In the genomic region with DNA sequence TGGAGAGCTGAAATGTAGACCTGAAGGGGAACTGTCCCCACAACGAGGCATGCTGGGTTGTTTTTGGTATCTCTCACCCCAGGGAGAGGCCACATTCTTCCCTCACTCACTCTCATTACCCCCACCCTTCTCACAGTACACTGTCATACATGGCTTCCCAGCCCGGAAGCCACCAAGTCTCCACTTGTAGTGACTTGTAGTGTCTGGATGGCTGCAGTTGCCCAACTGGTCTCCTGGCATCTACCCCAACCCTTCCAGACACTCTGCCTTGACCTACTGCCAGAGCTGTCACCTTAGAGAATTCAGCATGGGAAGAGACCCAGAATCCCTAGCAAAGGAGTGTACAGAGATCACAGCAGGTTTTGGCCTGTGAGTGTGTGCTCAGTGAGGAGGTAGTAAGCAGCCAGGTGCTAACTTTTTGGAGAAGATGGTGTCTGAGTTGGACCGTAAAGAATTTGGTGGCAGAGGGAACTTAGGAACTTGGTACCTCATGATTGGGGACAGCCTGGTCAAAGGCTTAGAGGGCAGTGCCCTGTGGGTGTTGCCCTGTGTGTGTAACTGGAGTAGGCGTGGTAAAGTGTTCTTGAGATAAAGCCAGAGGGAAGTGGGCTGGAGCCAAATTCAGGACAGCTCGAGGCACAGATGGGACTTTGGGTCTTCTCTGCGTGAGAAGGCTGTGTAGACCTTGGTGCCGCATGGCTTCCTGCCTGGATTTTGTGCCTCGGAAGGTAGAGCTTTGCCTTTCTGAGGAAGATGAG, we compare ENCODE assay signal across 13 mouse cellular contexts. TPM values are rescaled to one million over a fixed set of nuclear protein-coding genes. Genes with fewer than 3 reads are reported as not detected.
DNase-seq lines count a peak whose midpoint lies in the region; ATAC-seq and TF ChIP-seq lines count a peak whose summit lies in the region.
"Had no signal": no experiment of that assay in that cellular context is flagged by ENCODE, and none has a peak within 500 bp of the region (broad histone marks: within the 10 kb centered on the region; RNA-seq: fewer than 3 reads in every experiment).

No protein-coding gene starts in this region.

- TF ChIP-seq CTCF in gastrocnemius, adult 2 months (IDR thresholded peaks at IDR 0.05), result no peak
- no peak for TF ChIP-seq CTCF in lung, adult 2 months (IDR thresholded peaks at IDR 0.05; ENCODE audit: insufficient read depth, low read length)

- intact Hi-C loops in gastrocnemius, adult 2 months (cut with DNase I), result no loop called here
- intact Hi-C loops in gastrocnemius, postnatal 14 days (cut with DNase I; ENCODE audit: low total_unique reads), result no loop called here

- no peak overlapping the region for H3K4me3 ChIP-seq in gastrocnemius, adult 2 months
- H3K4me3 ChIP-seq in lung, adult 2 months (replicated peaks; ENCODE audit: extremely low read depth, low read depth, low read length), result no peak overlapping the region
- H3K4me3 ChIP-seq: lung, embryonic 15.5 days had no signal

- TF ChIP-seq POLR2A in lung, adult 2 months (IDR thresholded peaks at IDR 0.05; ENCODE audit: borderline replicate concordance, extremely low read depth, low read depth, low read length), result no peak

- peak overlapping the region; percentile 28; the same call in 1 of the 2 replicates for H3K27ac ChIP-seq in gastrocnemius, adult 2 months
- H3K27ac ChIP-seq: lung, embryonic 15.5 days had no signal

- H3K4me1 ChIP-seq in lung, adult 2 months (ENCODE audit: control insufficient read depth, insufficient read depth, low read length), result no peaks in the 10 kb centered on the region; the same call in 1 of the 2 replicates
- H3K4me1 ChIP-seq: lung, embryonic 15.5 days had no signal

- 0 out of 2 replicates have a peak, but pooled peaks have one; percentile 40 for ATAC-seq in erythroblast, adult 5-6 weeks (replicated peaks; ENCODE audit: low FRiP score, poor library complexity, severe bottlenecking)

- WGBS in lung, adult 2 months, result 58% methylated on average over 8 of the region's 8 CpGs

- DNase-seq in gastrocnemius, adult 2 months, result peak; percentile 46
- DNase-seq in gastrocnemius, postnatal 14 days, result no peak
- peak; percentile 16 for DNase-seq in lung, adult 2 months
- no peak for DNase-seq in lung, postnatal 14 days
- peak; percentile 81 for DNase-seq in urinary bladder, postnatal 14 days (ENCODE audit: low spot score)
- DNase-seq in frontal cortex, postnatal 14 days (ENCODE audit: low spot score in 2 of 2), result no peak
- no peak for DNase-seq in layer of hippocampus, adult 11-12 months (ENCODE audit: low spot score)
- DNase-seq: heart, postnatal 36 days; layer of hippocampus, postnatal 36 days; thymus, adult 2 months had no signal

RNA-seq across cellular contexts. Expression of gene Rhod, which starts 18.9 kb away (rescaled TPM):
- under 1 TPM; 0.28 to 0.73 TPM for total RNA-seq in gastrocnemius, adult 2 months (2021)
- 1 to 10 TPM; 1.0 to 2.0 TPM for total RNA-seq in gastrocnemius, postnatal 14 days (2021)
- 11.4 and 17.5 TPM in 2 replicates for polyA plus RNA-seq in lung, adult 2 months (2012; rRNA removed)
- not detected in 2 replicates for total RNA-seq in erythroblast, adult 5-6 weeks (2015; ENCODE audit: low replicate concordance)
- total RNA-seq in erythroblast, adult 5-6 weeks (2017; ENCODE audit: low replicate concordance), result not detected in 2 replicates
- total RNA-seq: common myeloid progenitor, adult 5-6 weeks had no signal

RNA-seq across cellular contexts. Expression of gene Kdm2a, which starts 22.2 kb away (rescaled TPM):
- 10 to 100 TPM; 39.1 to 39.7 TPM for total RNA-seq in gastrocnemius, adult 2 months (2021)
- 10 to 100 TPM; 27.7 to 29.0 TPM for total RNA-seq in gastrocnemius, postnatal 14 days (2021)
- 71.0 and 80.8 TPM in 2 replicates for polyA plus RNA-seq in lung, adult 2 months (2012; rRNA removed)
- 56.6 and 57.5 TPM in 2 replicates for total RNA-seq in erythroblast, adult 5-6 weeks (2015; ENCODE audit: low replicate concordance)
- 71.1 and 123 TPM in 2 replicates for total RNA-seq in erythroblast, adult 5-6 weeks (2017; ENCODE audit: low replicate concordance)

RNA-seq across cellular contexts. Expression of gene Syt12, which starts 56.9 kb away (rescaled TPM):
- 1 to 10 TPM; 6.8 to 7.6 TPM for total RNA-seq in gastrocnemius, adult 2 months (2021)
- total RNA-seq in gastrocnemius, postnatal 14 days (2021), result 1 to 10 TPM; 2.1 to 5.4 TPM
- polyA plus RNA-seq in lung, adult 2 months (2012; rRNA removed), result 0.82 and 2.3 TPM in 2 replicates
- total RNA-seq in erythroblast, adult 5-6 weeks (2015; ENCODE audit: low replicate concordance), result not detected in 2 replicates
- not detected in 2 replicates for total RNA-seq in erythroblast, adult 5-6 weeks (2017; ENCODE audit: low replicate concordance)
- total RNA-seq: common myeloid progenitor, adult 5-6 weeks had no signal

Comparison
In these comparisons a context has a peak if more than half of its experiments do, and no peak if none do; other contexts are left out.
1. DNase-seq: peak in gastrocnemius, adult 2 months (single experiment), lung, adult 2 months (single experiment) and urinary bladder, postnatal 14 days (single experiment); none in gastrocnemius, postnatal 14 days (single experiment), lung, postnatal 14 days (single experiment), frontal cortex, postnatal 14 days (0 of 2) and layer of hippocampus, adult 11-12 months (single experiment).